Mouse (Mus musculus): Measurements from ENCODE around the gene Lrrc73. TPM values are rescaled to one million over a fixed set of nuclear protein-coding genes. Genes with fewer than 3 reads are reported as not detected.

Lrrc73 gene
- polyA plus RNA-seq (2015; fragmentation: Nextera tagmentation; extraction: Ambion mirVana) = 7.3 and 9.5 TPM in 2 replicates

GRCm38 (mm10) chr17:46253452-46254084, at the start of gene Lrrc73:
Lrrc73 (plus strand) TSS chr17:46253531.
- Histone ChIP-seq H3K4me1 (replicated peaks) (peaks cover 38% of the 10 kb centered on the region), H3K36me3 (peaks cover 58% of the 10 kb centered on the region), H3K27me3 (peaks cover 14% of the 10 kb centered on the region), H3K9me3 (no peaks in the 10 kb centered on the region), H3K4me2 (peak within 1 kb of the TSS; percentile 95), H3K4me3 (peak within 1 kb of the TSS; percentile 74), H3K27ac (peak within 1 kb of the TSS; percentile 87), H3K9ac (peak within 1 kb of the TSS; percentile 89)
- peak; percentile 90 for ATAC-seq (ENCODE audit: low FRiP score)
- WGBS = 1% methylated on average over 39 of the region's 48 CpGs

DNA sequence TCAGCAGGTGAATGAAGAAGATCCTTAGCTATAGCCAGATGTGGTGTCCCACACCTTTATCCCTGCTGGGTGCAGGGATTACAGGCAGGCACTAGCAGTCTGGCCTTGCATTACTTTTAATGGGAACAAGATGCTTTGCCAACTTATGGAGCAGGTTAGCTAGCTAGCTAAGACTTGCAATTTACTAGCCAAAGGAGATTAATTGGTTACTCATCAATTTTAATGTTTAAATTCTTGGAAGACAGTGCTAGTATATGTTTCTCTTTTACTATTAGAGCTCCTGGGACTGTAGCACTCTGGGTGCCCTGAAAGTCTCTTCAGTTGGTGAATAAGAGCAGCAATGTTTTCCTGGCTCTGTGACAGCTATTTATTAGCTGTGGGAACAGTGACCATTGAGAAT, 46.7 kb upstream of the Lrrc73 start:
- H3K4me1 ChIP-seq (replicated peaks) = peaks cover 22% of the 10 kb centered on the region
- no peak overlapping the region for H3K4me2 ChIP-seq
- ATAC-seq (ENCODE audit: low FRiP score) = no peak
- H3K27ac ChIP-seq = no peak overlapping the region
- peaks cover 69% of the 10 kb centered on the region for H3K36me3 ChIP-seq
- no peaks in the 10 kb centered on the region for H3K9me3 ChIP-seq
- H3K27me3 ChIP-seq = no peaks in the 10 kb centered on the region
- H3K4me3 ChIP-seq = no peak overlapping the region
- H3K9ac ChIP-seq = no peak overlapping the region

DNA sequence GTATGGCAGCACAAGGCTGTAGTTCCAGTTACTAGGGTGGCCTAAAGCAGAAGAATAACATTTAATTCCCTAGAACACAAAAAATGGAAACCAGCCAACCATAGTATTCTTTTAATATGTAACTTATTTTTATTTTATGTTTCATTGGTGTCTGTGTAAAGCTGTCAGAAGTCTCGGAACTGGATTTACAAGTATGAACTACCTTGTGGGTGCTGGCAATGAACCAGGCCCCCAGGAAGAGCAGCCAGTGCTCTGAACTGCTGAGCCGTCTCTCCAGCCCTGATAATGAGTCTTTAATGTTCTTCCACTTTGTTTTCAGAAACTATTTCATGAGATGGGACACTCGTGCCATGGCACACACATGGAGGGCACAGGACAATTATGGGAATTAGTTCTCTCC, 42.8 kb upstream of the Lrrc73 start:
- H3K9me3 ChIP-seq = no peaks in the 10 kb centered on the region
- no peak overlapping the region for H3K9ac ChIP-seq
- ATAC-seq (ENCODE audit: low FRiP score) = no peak
- H3K4me3 ChIP-seq = no peak overlapping the region
- H3K4me1 ChIP-seq (replicated peaks) = no peaks in the 10 kb centered on the region
- H3K27me3 ChIP-seq = no peaks in the 10 kb centered on the region
- peaks cover 95% of the 10 kb centered on the region for H3K36me3 ChIP-seq
- no peak overlapping the region for H3K4me2 ChIP-seq
- H3K27ac ChIP-seq = no peak overlapping the region
- 97% methylated on average over 3 of the region's 3 CpGs for WGBS

GRCm38 (mm10) chr17:46221601-46222000, 31.7 kb upstream of the Lrrc73 start:
- 96% methylated on average over 3 of the region's 3 CpGs for WGBS
- Histone ChIP-seq H3K9me3 (no peaks in the 10 kb centered on the region), H3K9ac (no peak overlapping the region), H3K36me3 (peaks cover 99% of the 10 kb centered on the region), H3K4me2 (no peak overlapping the region), H3K27me3 (no peaks in the 10 kb centered on the region), H3K27ac (no peak overlapping the region), H3K4me1 (replicated peaks) (no peaks in the 10 kb centered on the region), H3K4me3 (no peak overlapping the region)
- ATAC-seq (ENCODE audit: low FRiP score) = no peak

DNA sequence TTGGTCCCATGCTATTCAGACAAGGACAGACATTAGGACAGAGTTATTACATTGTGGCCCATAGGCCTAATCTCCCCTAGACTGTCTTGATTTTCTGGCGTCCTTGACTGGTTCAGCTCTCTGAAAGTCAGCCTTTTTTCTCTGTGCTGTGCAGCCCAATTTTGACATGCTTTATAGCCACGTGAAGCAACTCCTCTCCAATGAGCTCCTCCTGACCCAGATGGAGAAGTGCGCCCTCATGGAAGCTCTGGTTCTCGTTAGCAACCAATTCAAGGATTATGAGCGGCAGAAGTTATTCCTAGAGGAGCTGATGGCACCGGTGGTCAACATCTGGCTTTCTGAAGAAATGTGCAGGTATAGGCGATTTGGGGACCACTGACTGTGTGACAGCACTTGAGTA, 25.8 kb upstream of the Lrrc73 start:
- Histone ChIP-seq H3K9ac (no peak overlapping the region), H3K4me3 (no peak overlapping the region), H3K9me3 (no peaks in the 10 kb centered on the region), H3K27me3 (no peaks in the 10 kb centered on the region), H3K4me2 (no peak overlapping the region), H3K36me3 (peaks cover 92% of the 10 kb centered on the region), H3K27ac (no peak overlapping the region), H3K4me1 (replicated peaks) (no peaks in the 10 kb centered on the region)
- no peak for ATAC-seq (ENCODE audit: low FRiP score)
- 90% methylated on average over 7 of the region's 7 CpGs for WGBS

DNA sequence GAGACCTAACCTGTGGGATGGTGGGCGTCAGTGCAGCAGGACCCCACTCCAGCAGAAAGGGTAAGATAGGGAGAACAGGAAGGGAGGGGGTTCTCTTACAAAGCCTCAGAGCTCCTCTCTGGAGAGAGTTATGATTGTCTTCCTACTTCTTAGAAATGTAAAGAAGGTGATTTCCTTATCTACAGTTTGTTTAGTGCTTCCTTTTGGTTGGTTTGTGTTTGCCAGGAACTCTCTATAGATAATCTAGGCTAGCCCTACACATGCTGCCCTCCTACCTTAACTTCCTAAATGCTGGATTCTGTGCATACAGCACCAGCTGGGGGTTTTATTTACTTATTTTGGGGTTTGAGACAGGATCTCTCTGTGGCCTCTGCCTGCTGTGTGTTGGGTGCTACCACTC, 17.3 kb upstream of the Lrrc73 start:
- no peak overlapping the region for H3K4me3 ChIP-seq
- H3K4me1 ChIP-seq (replicated peaks) = no peaks in the 10 kb centered on the region
- no peak overlapping the region for H3K9ac ChIP-seq
- no peak overlapping the region for H3K27ac ChIP-seq
- no peaks in the 10 kb centered on the region for H3K27me3 ChIP-seq
- no peak overlapping the region for H3K4me2 ChIP-seq
- 89% methylated on average over 1 of the region's 1 CpGs for WGBS
- no peaks in the 10 kb centered on the region for H3K9me3 ChIP-seq
- ATAC-seq (ENCODE audit: low FRiP score) = no peak
- H3K36me3 ChIP-seq = peaks cover 88% of the 10 kb centered on the region

- H3K4me1 ChIP-seq (replicated peaks) = no peaks in the 10 kb centered on the region
- ATAC-seq (ENCODE audit: low FRiP score) = no peak
- H3K9ac ChIP-seq = no peak overlapping the region
- H3K27me3 ChIP-seq = no peaks in the 10 kb centered on the region
- H3K4me3 ChIP-seq = no peak overlapping the region
- peaks cover 91% of the 10 kb centered on the region for H3K36me3 ChIP-seq
- H3K27ac ChIP-seq = no peak overlapping the region
- H3K9me3 ChIP-seq = no peaks in the 10 kb centered on the region
- no peak overlapping the region for H3K4me2 ChIP-seq
- WGBS = 91% methylated on average over 6 of the region's 6 CpGs
Measured at GRCm38 (mm10) chr17:46237079-46237478, 16.3 kb upstream of the Lrrc73 start.

DNA sequence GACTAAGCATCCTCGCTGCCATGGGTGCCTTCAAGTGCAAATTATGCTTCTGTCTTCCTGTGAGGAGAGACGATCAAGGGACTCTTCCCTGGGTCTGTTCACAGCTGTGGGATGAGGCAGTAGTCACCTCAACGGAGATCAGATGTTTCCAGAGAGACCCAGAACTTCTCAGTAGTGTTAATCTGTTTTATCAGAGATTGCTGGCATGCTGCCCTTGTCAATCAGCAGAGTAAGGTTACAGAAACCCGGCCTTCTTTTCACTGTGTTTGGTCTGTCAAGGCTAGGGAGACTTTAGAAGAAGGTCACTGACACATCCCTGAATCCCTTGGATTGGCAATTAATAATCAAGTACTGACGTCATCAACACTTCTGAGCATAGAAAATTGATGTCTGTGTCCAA, 15.9 kb upstream of the Lrrc73 start:
- H3K27me3 ChIP-seq = no peaks in the 10 kb centered on the region
- H3K9ac ChIP-seq = no peak overlapping the region
- no peaks in the 10 kb centered on the region for H3K4me1 ChIP-seq (replicated peaks)
- H3K4me2 ChIP-seq = no peak overlapping the region
- ATAC-seq (ENCODE audit: low FRiP score) = no peak
- 87% methylated on average over 5 of the region's 5 CpGs for WGBS
- H3K4me3 ChIP-seq = no peak overlapping the region
- H3K27ac ChIP-seq = no peak overlapping the region
- peaks cover 95% of the 10 kb centered on the region for H3K36me3 ChIP-seq
- no peaks in the 10 kb centered on the region for H3K9me3 ChIP-seq

DNA sequence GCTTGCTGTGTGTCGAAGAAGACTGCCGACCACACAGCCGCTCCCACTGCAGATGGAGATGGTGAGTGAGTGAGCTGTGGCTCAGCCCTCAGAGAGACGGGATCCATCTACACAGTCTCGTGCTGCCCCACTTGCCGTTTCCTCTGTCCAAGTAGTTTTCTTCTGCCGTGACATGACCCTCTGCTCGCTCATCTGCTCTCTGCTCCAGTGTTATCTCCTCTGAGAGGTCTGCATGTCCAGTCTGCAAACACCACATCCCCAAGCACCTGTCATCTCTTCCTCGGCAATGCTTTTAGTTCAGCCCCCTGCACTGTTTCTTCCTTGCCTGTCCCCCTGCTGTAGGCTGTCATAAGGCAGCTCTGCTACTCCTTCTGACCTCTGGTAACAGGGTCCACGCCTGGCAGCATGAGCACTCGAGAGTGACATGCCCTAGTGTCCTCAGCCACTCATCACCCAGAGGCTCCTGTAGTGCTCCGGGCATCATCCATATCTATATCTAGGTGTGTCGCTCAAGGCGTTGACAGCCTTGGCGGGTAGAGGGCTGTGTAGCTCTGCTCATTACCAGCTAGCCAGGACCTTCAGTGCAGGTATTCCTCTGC, 13.7 kb upstream of the Lrrc73 start:
- Histone ChIP-seq H3K27ac (no peak overlapping the region), H3K36me3 (peaks cover 97% of the 10 kb centered on the region), H3K9ac (no peak overlapping the region), H3K9me3 (no peaks in the 10 kb centered on the region), H3K4me3 (no peak overlapping the region), H3K4me1 (replicated peaks) (no peaks in the 10 kb centered on the region), H3K27me3 (no peaks in the 10 kb centered on the region), H3K4me2 (no peak overlapping the region)
- WGBS = 95% methylated on average over 15 of the region's 15 CpGs
- ATAC-seq (ENCODE audit: low FRiP score) = no peak

DNA sequence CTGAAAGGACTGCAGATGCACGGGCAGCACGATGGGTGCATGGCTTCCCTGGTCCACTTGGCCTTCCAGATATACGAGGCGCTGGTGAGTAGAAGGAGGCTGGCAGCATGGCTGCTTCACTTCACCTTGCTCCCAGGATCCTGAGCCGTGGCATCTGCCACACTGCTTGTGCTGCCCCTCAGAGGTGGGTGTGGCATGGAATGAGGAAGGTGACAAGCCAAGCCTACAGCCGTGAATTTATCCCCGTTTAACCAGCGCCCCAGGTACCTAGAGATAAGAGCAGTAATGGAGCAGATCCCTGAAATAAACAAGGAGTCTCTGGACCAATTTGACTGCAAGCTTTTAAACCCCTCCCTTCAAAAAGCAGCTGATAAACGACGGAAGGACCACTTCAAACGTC, 11.9 kb upstream of the Lrrc73 start:
- no peak for ATAC-seq (ENCODE audit: low FRiP score)
- Histone ChIP-seq H3K4me2 (no peak overlapping the region), H3K27me3 (no peaks in the 10 kb centered on the region), H3K4me3 (no peak overlapping the region), H3K36me3 (peaks cover 99% of the 10 kb centered on the region), H3K9me3 (no peaks in the 10 kb centered on the region), H3K4me1 (replicated peaks) (peaks cover 5% of the 10 kb centered on the region), H3K9ac (no peak overlapping the region), H3K27ac (no peak overlapping the region)
- 91% methylated on average over 11 of the region's 11 CpGs for WGBS

DNA sequence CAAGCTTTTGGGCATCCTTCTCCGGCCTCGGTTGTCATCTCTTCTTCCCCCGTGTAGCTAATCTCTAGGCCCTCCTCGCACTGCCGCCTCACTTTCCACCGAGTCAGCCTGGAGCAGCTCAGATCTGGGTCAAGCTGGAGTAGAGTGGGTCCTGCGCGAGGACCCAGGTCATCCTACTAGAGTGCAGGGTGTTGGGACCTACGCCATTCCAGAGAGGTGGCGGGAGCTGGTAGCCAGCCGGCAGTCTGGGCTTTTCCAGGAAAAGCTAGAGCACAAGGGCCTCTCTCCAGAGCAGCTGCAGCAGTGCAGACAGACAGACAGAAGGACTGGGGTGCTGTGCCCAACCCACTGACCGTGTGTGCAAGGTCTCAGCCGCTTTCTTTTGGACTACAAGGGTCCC, 11.1 kb upstream of the Lrrc73 start:
- ATAC-seq (ENCODE audit: low FRiP score) = no peak
- peaks cover 93% of the 10 kb centered on the region for H3K36me3 ChIP-seq
- H3K27ac ChIP-seq = no peak overlapping the region
- H3K27me3 ChIP-seq = no peaks in the 10 kb centered on the region
- no peak overlapping the region for H3K9ac ChIP-seq
- peaks cover 13% of the 10 kb centered on the region for H3K4me1 ChIP-seq (replicated peaks)
- no peak overlapping the region for H3K4me2 ChIP-seq
- H3K9me3 ChIP-seq = no peaks in the 10 kb centered on the region
- WGBS = 91% methylated on average over 13 of the region's 13 CpGs
- H3K4me3 ChIP-seq = no peak overlapping the region

GRCm38 (mm10) chr17:46242993-46243392, 10.3 kb upstream of the Lrrc73 start:
- 88% methylated on average over 4 of the region's 4 CpGs for WGBS
- Histone ChIP-seq H3K4me2 (no peak overlapping the region), H3K36me3 (peaks cover 85% of the 10 kb centered on the region), H3K27me3 (no peaks in the 10 kb centered on the region), H3K9me3 (no peaks in the 10 kb centered on the region), H3K4me1 (replicated peaks) (peaks cover 13% of the 10 kb centered on the region), H3K9ac (no peak overlapping the region), H3K4me3 (no peak overlapping the region), H3K27ac (no peak overlapping the region)
- ATAC-seq (ENCODE audit: low FRiP score) = no peak

DNA sequence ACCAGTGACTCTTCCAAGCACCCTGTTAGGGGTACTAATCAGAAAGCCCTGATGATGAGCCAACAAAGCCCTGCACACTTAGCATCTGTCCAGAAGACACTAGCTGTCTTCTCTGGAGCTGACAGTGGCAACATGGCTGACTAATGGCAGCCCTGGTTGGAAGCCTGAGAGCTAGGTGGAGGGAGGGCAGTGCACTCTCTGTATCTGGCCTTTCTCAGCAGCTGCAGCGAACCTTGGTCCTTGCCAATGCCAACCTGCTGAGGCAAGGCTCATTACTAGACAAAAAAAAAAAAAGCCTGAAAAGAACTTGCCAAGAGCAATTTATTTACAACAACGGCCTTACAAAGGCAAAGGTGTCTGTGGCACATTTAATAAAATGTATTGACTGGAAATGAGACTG, 9.7 kb upstream of the Lrrc73 start:
- H3K27ac ChIP-seq = no peak overlapping the region
- WGBS = 73% methylated on average over 2 of the region's 2 CpGs
- ATAC-seq (ENCODE audit: low FRiP score) = no peak
- H3K27me3 ChIP-seq = no peaks in the 10 kb centered on the region
- H3K9me3 ChIP-seq = no peaks in the 10 kb centered on the region
- H3K36me3 ChIP-seq = peaks cover 79% of the 10 kb centered on the region
- H3K9ac ChIP-seq = no peak overlapping the region
- no peak overlapping the region for H3K4me2 ChIP-seq
- H3K4me1 ChIP-seq (replicated peaks) = peaks cover 16% of the 10 kb centered on the region
- no peak overlapping the region for H3K4me3 ChIP-seq

Data from hindbrain, embryonic 13.5 days (tissue).